Mouse (Mus musculus) CH12.LX (cell line): Measurements from ENCODE around the gene Ints2.

Experiments used
- CTCF ChIP-seq, 2 experiments: IDR thresholded peaks in 1 of 2; conservative IDR thresholded peaks in 1 of 2; 2 replicates each; pipeline ENCODE4 v1.5.1; 2011 to 2012; ENCODE audit warnings: low read depth in 2 of 2, low read length in 2 of 2, improper control_type of control experiment in 1 of 2, inconsistent platforms in 1 of 2, mild to moderate bottlenecking in 1 of 2, moderate library complexity in 1 of 2
- ELF1 ChIP-seq: IDR thresholded peaks from 2 replicates; pipeline ENCODE4 v1.6.1; 2014; ENCODE audit warnings: low read depth, mild to moderate bottlenecking, inconsistent platforms, low read length, improper control_type of control experiment
- GABPA ChIP-seq: IDR thresholded peaks from 2 replicates; pipeline ENCODE4 v1.6.1; 2012; ENCODE audit warnings: low read depth, low read length, improper control_type of control experiment, inconsistent platforms; ENCODE audit not compliant: insufficient replicate concordance
- JUN ChIP-seq: IDR thresholded peaks from 2 replicates; pipeline ENCODE4 v1.6.1; 2011; ENCODE audit warnings: low read depth, mild to moderate bottlenecking, low read length, improper control_type of control experiment, moderate library complexity; ENCODE audit not compliant: insufficient read depth

DNA sequence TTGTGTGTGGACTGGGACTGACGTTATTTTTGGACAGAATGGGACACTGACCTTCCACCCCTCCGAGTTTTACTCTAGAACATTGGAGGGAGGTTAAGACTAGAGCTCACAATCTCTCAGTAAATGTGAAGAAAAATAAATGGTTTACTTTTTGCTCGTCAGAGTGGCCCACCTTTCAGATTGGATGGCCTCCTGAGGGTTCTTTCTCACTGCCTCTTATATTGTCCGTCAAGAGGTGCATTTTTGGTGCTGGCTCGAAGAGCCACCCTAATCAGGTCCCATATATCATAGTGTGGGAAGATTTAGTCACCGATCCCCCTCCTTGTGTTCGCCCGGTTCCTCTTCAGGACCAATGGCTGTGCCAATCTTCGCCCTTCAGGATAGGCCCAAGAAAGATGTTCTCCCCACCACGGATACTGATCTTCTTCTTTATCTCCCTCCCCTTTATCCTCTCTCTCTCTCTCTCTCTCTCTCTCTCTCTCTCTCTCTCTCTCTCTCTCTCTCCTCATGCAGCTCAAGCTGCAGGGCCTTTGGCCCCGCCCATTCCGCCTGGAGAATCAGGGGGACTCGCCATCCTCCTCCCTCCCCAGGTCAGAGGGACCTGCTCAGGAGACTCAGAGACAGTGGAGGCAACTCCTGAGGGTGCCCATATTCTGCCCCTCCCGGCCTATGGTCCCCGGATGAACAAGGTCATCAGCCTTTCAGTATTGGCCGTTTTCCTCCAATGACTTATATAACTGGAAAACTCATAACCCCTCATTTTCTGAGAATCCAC, 55.3 kb downstream of the Ints2 start:
- no peak for TF ChIP-seq GABPA
- no peak for TF ChIP-seq CTCF (conservative IDR thresholded peaks at IDR 0.05 in 1 of 2, IDR thresholded peaks at IDR 0.05 in 1 of 2; ENCODE audit: low read depth in 2 of 2, low read length in 2 of 2)
- no peak for TF ChIP-seq ELF1
- no peak for TF ChIP-seq JUN
